Mouse (Mus musculus) myocyte (in vitro differentiated cells): ENCODE results near the gene Siglecg. TPM values are rescaled to one million over a fixed set of nuclear protein-coding genes. Genes with fewer than 3 reads are reported as not detected.

ENCODE experiments used
- H3K27me3 ChIP-seq: one replicate; pipeline ENCODE4 v1.6.1; 2011; ENCODE audit not compliant: control insufficient read depth, insufficient read depth, insufficient read length
- H3K36me3 ChIP-seq: one replicate; pipeline ENCODE4 v1.6.1; 2011; ENCODE audit not compliant: control insufficient read depth, insufficient read depth
- H3K4me2 ChIP-seq: one replicate; pipeline ENCODE4 v1.6.1; 2011; ENCODE audit warnings: low read depth, control low read depth
- H3K4me3 ChIP-seq: one replicate; pipeline ENCODE4 v1.5.1; 2011; ENCODE audit warnings: mild to moderate bottlenecking, control low read depth, moderate library complexity
- H3K79me2 ChIP-seq: one replicate; pipeline ENCODE4 v1.6.1; 2011; ENCODE audit not compliant: control insufficient read depth, insufficient read depth
- H3ac ChIP-seq: one replicate; pipeline ENCODE4 v1.6.1; 2011; ENCODE audit not compliant: control insufficient read depth, insufficient read length
- CEBPB ChIP-seq: IDR thresholded peaks from 2 replicates; pipeline ENCODE4 v1.6.1; 2011; ENCODE audit warnings: mild to moderate bottlenecking, moderate library complexity; ENCODE audit not compliant: poor library complexity, insufficient read depth, severe bottlenecking
- E2F4 ChIP-seq: IDR thresholded peaks from one replicate; pipeline ENCODE4 v1.6.1; 2011; ENCODE audit warnings: mild to moderate bottlenecking, control low read depth, moderate library complexity; ENCODE audit not compliant: insufficient read depth
- MAX ChIP-seq: IDR thresholded peaks from one replicate; pipeline ENCODE4 v1.6.1; 2011; ENCODE audit warnings: low read depth, mild to moderate bottlenecking, control low read depth
- MYOD1 ChIP-seq, 3 experiments: IDR thresholded peaks; one replicate each; pipeline ENCODE4 v1.6.1; 2011; ENCODE audit warnings: control low read depth in 2 of 3, low read depth in 2 of 3, mild to moderate bottlenecking in 2 of 3, moderate library complexity in 1 of 3; ENCODE audit not compliant: insufficient read length in 2 of 3, control insufficient read depth in 1 of 3
- MYOG ChIP-seq, 3 experiments: IDR thresholded peaks; one replicate each; pipeline ENCODE4 v1.6.1; 2011; ENCODE audit warnings: control low read depth in 2 of 3, low read depth in 2 of 3, mild to moderate bottlenecking in 2 of 3; ENCODE audit not compliant: insufficient read length in 2 of 3, control insufficient read depth in 1 of 3, insufficient read depth in 1 of 3
- POLR2A ChIP-seq: IDR thresholded peaks from one replicate; pipeline ENCODE4 v1.6.1; 2011; ENCODE audit warnings: low read depth, mild to moderate bottlenecking, control low read depth, moderate library complexity; ENCODE audit not compliant: insufficient read length
- POLR2AphosphoS2 ChIP-seq: IDR thresholded peaks from one replicate; pipeline ENCODE4 v1.6.1; 2011; ENCODE audit warnings: low read depth, control low read depth; ENCODE audit not compliant: insufficient read length
- REST ChIP-seq: IDR thresholded peaks from one replicate; pipeline ENCODE4 v1.6.1; 2011; ENCODE audit warnings: mild to moderate bottlenecking, control low read depth, moderate library complexity; ENCODE audit not compliant: insufficient read depth, insufficient read length
- SRF ChIP-seq: IDR thresholded peaks from one replicate; pipeline ENCODE4 v1.6.1; 2011; ENCODE audit warnings: low read depth; ENCODE audit not compliant: control insufficient read depth, insufficient read length
- TCF12 ChIP-seq: IDR thresholded peaks from one replicate; pipeline ENCODE4 v1.6.1; 2011; ENCODE audit warnings: mild to moderate bottlenecking, control low read depth; ENCODE audit not compliant: poor library complexity, insufficient read depth, severe bottlenecking
- TCF3 ChIP-seq: IDR thresholded peaks from one replicate; pipeline ENCODE4 v1.6.1; 2011; ENCODE audit warnings: low read depth, control low read depth; ENCODE audit not compliant: insufficient read length
- USF1 ChIP-seq: IDR thresholded peaks from one replicate; pipeline ENCODE4 v1.6.1; 2011; ENCODE audit warnings: low read depth, mild to moderate bottlenecking, control low read depth, moderate library complexity
- polyA plus RNA-seq: library from polyadenylated mRNA; unstranded; fragments of >200 nt; fragmentation: generic; extraction: Trizol; gene quantifications from one replicate; pipeline ENCODE4 v1.2.1, GENCODE M21; 2012; ENCODE audit warnings: missing spikeins

Gene Siglecg
- polyA plus RNA-seq, 1 experiment: 1.0 TPM

- TF ChIP-seq POLR2AphosphoS2: no peak
- TF ChIP-seq MAX: no peak
- TF ChIP-seq MYOD1 (IDR thresholded peaks at IDR 0.05; ENCODE audit: control insufficient read depth in 1 of 3, insufficient read length in 2 of 3, low read depth in 2 of 3): no peak
- TF ChIP-seq CEBPB: no peak
- no peak for TF ChIP-seq TCF12
- TF ChIP-seq SRF: no peak
- TF ChIP-seq MYOG (IDR thresholded peaks at IDR 0.05; ENCODE audit: control insufficient read depth in 1 of 3, insufficient read depth in 1 of 3, insufficient read length in 2 of 3, low read depth in 2 of 3): no peak
- no peak for TF ChIP-seq REST
- no peak for TF ChIP-seq TCF3
- H3K79me2 ChIP-seq: no peaks in the 10 kb centered on the region
- no peak overlapping the region for H3K4me2 ChIP-seq
- no peaks in the 10 kb centered on the region for H3K27me3 ChIP-seq
- H3ac ChIP-seq: no peak overlapping the region
- peaks cover 3% of the 10 kb centered on the region for H3K36me3 ChIP-seq
- H3K4me3 ChIP-seq: no peak overlapping the region
Measured at GRCm38 (mm10) chr7:43452609-43453008, 44.6 kb downstream of the Siglecg start.

DNA sequence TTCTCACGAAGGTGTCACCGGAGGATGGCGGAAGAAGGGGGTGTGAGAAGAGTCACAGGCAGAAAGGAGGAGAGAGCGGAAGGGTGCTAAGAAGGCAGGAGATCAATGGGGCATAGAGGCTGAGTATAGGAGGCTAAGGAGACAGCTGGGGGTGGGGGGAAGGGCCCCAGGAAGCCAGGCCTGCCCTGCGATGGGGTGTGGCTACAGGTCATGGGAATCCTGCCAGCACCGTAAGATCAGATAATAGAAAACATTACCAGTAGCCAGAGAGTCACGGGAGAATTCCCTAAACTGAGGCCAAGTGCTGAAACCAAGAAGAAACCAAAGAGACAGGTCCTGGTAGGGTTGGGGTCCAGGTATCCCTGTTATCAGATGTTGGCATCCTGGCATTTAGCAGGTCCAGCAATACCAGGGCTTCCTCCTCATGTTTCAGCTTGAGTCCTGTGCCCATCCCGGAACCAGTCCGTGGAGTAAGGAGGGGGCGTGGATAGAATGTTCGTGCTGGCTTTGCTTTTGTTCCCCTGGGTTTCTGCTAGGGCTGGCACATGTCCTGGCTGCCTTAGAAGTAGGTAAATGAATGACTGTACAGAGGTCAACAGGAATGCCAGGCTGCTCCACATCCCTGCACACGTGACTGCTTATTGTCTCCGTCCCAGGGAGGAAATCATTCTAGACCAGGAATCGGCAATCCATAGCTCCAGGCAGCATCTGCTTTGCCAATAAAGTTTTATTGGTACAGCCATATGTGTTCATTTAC is 45.8 kb downstream of the Siglecg start:
- no peak overlapping the region for H3ac ChIP-seq
- H3K27me3 ChIP-seq: no peaks in the 10 kb centered on the region
- TF ChIP-seq E2F4: no peak
- no peak for TF ChIP-seq CEBPB
- TF ChIP-seq MYOG (IDR thresholded peaks at IDR 0.05; ENCODE audit: control insufficient read depth in 1 of 3, insufficient read depth in 1 of 3, insufficient read length in 2 of 3, low read depth in 2 of 3): no peak
- no peak for TF ChIP-seq MAX
- no peak for TF ChIP-seq POLR2AphosphoS2
- no peak for TF ChIP-seq SRF
- no peak for TF ChIP-seq TCF3
- H3K4me2 ChIP-seq: no peak overlapping the region
- no peak overlapping the region for H3K4me3 ChIP-seq
- no peaks in the 10 kb centered on the region for H3K79me2 ChIP-seq
- peaks cover 3% of the 10 kb centered on the region for H3K36me3 ChIP-seq

DNA sequence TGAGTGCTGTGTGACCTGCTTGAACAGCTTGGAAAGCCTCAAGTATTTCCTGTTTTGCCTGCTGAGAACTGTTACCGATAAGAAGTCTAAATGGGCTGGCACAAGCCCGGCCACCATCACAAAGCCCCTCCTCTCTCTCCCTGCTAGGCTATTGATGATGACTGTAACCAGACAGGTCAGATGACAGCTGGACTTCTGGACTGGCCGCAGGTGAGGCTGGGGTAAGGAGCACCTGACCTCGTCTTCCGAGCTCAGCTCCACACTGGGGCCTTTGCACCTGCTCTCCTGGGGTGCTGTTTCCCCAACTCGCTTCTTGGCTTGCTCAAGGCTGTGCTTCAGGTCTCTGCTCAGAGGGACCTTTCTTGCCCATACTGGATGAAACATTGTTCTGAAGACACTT is 46.4 kb downstream of the Siglecg start:
- TF ChIP-seq MYOG (IDR thresholded peaks at IDR 0.05; ENCODE audit: control insufficient read depth in 1 of 3, insufficient read depth in 1 of 3, insufficient read length in 2 of 3, low read depth in 2 of 3) (no peak), POLR2AphosphoS2 (no peak), MYOD1 (IDR thresholded peaks at IDR 0.05; ENCODE audit: control insufficient read depth in 1 of 3, insufficient read length in 2 of 3, low read depth in 2 of 3) (no peak), CEBPB (no peak), SRF (no peak), TCF3 (no peak), POLR2A (no peak), USF1 (no peak), MAX (no peak)
- H3ac ChIP-seq: no peak overlapping the region
- H3K4me3 ChIP-seq: no peak overlapping the region
- no peaks in the 10 kb centered on the region for H3K79me2 ChIP-seq
- H3K36me3 ChIP-seq: peaks cover 3% of the 10 kb centered on the region
- H3K27me3 ChIP-seq: no peaks in the 10 kb centered on the region
- H3K4me2 ChIP-seq: no peak overlapping the region

DNA sequence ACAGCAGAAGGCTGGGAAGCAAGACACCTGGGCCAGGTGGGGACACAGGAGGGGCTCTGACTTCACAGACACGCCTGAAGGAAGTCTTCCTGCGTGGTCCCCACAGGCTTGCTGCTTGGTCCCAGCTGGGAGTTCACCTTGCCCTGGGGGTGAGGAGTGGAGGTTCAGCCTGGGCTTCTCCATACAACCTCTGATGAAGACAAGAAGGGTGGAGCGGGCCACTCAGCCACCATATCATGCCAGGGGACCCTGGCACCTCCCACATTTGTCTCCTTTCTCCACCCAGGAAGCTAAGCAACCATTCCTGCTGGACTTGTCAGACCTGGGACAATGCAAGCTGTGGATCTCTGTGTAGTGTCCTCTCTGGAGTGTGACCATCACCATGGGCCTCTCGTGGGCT is 54.8 kb downstream of the Siglecg start, which contains the start of gene Vsig10l:
Vsig10l (plus strand) TSS at position 301 of the 400 bp plus-strand sequence.
- Histone ChIP-seq H3K4me3 (no peak within 1 kb of the TSS), H3K4me2 (no peak within 1 kb of the TSS), H3ac (no peak within 1 kb of the TSS), H3K79me2 (no peaks in the 10 kb centered on the region), H3K27me3 (no peaks in the 10 kb centered on the region), H3K36me3 (no peaks in the 10 kb centered on the region)
- no peak for TF ChIP-seq POLR2A
- TF ChIP-seq MYOG (IDR thresholded peaks at IDR 0.05; ENCODE audit: control insufficient read depth in 1 of 3, insufficient read depth in 1 of 3, insufficient read length in 2 of 3, low read depth in 2 of 3): no peak
- TF ChIP-seq USF1: no peak

GRCm38 (mm10) chr7:43463976-43464375 is 56.0 kb downstream of the Siglecg start:
- Histone ChIP-seq H3K79me2 (no peaks in the 10 kb centered on the region), H3K36me3 (no peaks in the 10 kb centered on the region), H3K4me2 (no peak overlapping the region), H3ac (no peak overlapping the region), H3K27me3 (no peaks in the 10 kb centered on the region), H3K4me3 (no peak overlapping the region)
- TF ChIP-seq MAX: no peak
